Mouse (Mus musculus) MEL (cell line): ENCODE measurements around the gene Znrf3. TPM values are rescaled to one million over a fixed set of nuclear protein-coding genes. Genes with fewer than 3 reads are reported as not detected.

Experiments
- DNase-seq: peaks from one replicate; pipeline ENCODE4 v3.0.0; 2011; ENCODE audit warnings: low read depth, low spot score
- H3K27ac ChIP-seq: 2 replicates; pipeline ENCODE4 v1.5.1; 2012; ENCODE audit warnings: low read depth, mild to moderate bottlenecking, control low read depth, low read length, moderate library complexity; ENCODE audit not compliant: control insufficient read depth
- H3K27me3 ChIP-seq, 2 experiments: fragments of 150-350 bp in 1 of 2; sonication (generic) in 1 of 2; 2 replicates each; pipeline ENCODE4 v1.6.1; 2012; ENCODE audit warnings: low read length in 2 of 2, mild to moderate bottlenecking in 2 of 2, improper control_type of control experiment in 1 of 2, moderate library complexity in 1 of 2; ENCODE audit not compliant: insufficient read depth in 2 of 2, control insufficient read depth in 1 of 2
- H3K36me3 ChIP-seq, 2 experiments: 2 replicates each; pipeline ENCODE4 v1.6.1; 2012 to 2014; ENCODE audit warnings: low read length in 2 of 2, improper control_type of control experiment in 1 of 2, inconsistent platforms in 1 of 2, mild to moderate bottlenecking in 1 of 2; ENCODE audit not compliant: insufficient read depth in 2 of 2, control insufficient read depth in 1 of 2
- H3K4me1 ChIP-seq, 2 experiments: fragments of 150-350 bp in 1 of 2; sonication (generic) in 1 of 2; 2 replicates each; pipeline ENCODE4 v1.6.1; 2012; ENCODE audit warnings: low read length in 2 of 2, improper control_type of control experiment in 1 of 2, mild to moderate bottlenecking in 1 of 2; ENCODE audit not compliant: insufficient read depth in 2 of 2, control insufficient read depth in 1 of 2
- H3K4me3 ChIP-seq, 2 experiments: fragments of 150-350 bp in 1 of 2; sonication (generic) in 1 of 2; 2 replicates each; pipeline ENCODE4 v1.5.1; 2012; ENCODE audit warnings: low read depth in 2 of 2, low read length in 2 of 2, mild to moderate bottlenecking in 2 of 2, moderate library complexity in 2 of 2, control low read depth in 1 of 2, improper control_type of control experiment in 1 of 2; ENCODE audit not compliant: control insufficient read depth in 1 of 2, insufficient read depth in 1 of 2
- H3K79me2 ChIP-seq: 2 replicates; pipeline ENCODE4 v1.6.1; 2012; ENCODE audit warnings: mild to moderate bottlenecking, low read length, moderate library complexity; ENCODE audit not compliant: control insufficient read depth, poor library complexity, insufficient read depth
- H3K9ac ChIP-seq: 2 replicates; pipeline ENCODE4 v1.6.1; 2012; ENCODE audit warnings: low read depth, mild to moderate bottlenecking, control low read depth, low read length, moderate library complexity; ENCODE audit not compliant: control insufficient read depth, poor library complexity, severe bottlenecking
- H3K9me3 ChIP-seq: fragments of 150-350 bp; sonication (generic); replicated peaks from 2 replicates; pipeline ENCODE4 v1.6.1; 2012; ENCODE audit warnings: mild to moderate bottlenecking, low read length, improper control_type of control experiment, moderate library complexity; ENCODE audit not compliant: insufficient read depth
- CHD2 ChIP-seq: IDR thresholded peaks from 2 replicates; pipeline ENCODE4 v1.6.1; 2011; ENCODE audit warnings: low read length, improper control_type of control experiment
- CTCF ChIP-seq, 3 experiments: IDR thresholded peaks in 2 of 3; conservative IDR thresholded peaks in 1 of 3; 2 replicates each; pipeline ENCODE4 v1.5.1; 2011 to 2012; ENCODE audit warnings: low read length in 3 of 3, low read depth in 2 of 3, mild to moderate bottlenecking in 2 of 3, improper control_type of control experiment in 1 of 3, inconsistent platforms in 1 of 3, mixed read lengths in 1 of 3, moderate library complexity in 1 of 3; ENCODE audit not compliant: control insufficient read depth in 1 of 3, insufficient read depth in 1 of 3, poor library complexity in 1 of 3, severe bottlenecking in 1 of 3
- ELF1 ChIP-seq: IDR thresholded peaks from 2 replicates; pipeline ENCODE4 v1.6.1; 2014; ENCODE audit warnings: low read depth, mild to moderate bottlenecking, inconsistent platforms, low read length, improper control_type of control experiment, moderate library complexity
- EP300 ChIP-seq, 2 experiments: IDR thresholded peaks; 2 replicates each; pipeline ENCODE4 v1.6.1; 2011; ENCODE audit warnings: improper control_type of control experiment in 2 of 2, low read length in 2 of 2, low read depth in 1 of 2, mild to moderate bottlenecking in 1 of 2
- JUND ChIP-seq: IDR thresholded peaks from 2 replicates; pipeline ENCODE4 v1.6.1; 2011; ENCODE audit warnings: low read depth, mild to moderate bottlenecking, improper control_type of control experiment, low read length
- MAZ ChIP-seq: IDR thresholded peaks from 2 replicates; pipeline ENCODE4 v1.6.1; 2012; ENCODE audit warnings: low read depth, mild to moderate bottlenecking, inconsistent platforms, low read length, improper control_type of control experiment
- MEF2A ChIP-seq: IDR thresholded peaks from 2 replicates; pipeline ENCODE4 v1.6.1; 2014; ENCODE audit warnings: low read depth, mild to moderate bottlenecking, inconsistent platforms, low read length, improper control_type of control experiment; ENCODE audit not compliant: poor library complexity, insufficient replicate concordance, severe bottlenecking; ENCODE audit errors: extremely low read depth
- MXI1 ChIP-seq: IDR thresholded peaks from 2 replicates; pipeline ENCODE4 v1.6.1; 2011; ENCODE audit warnings: mild to moderate bottlenecking, low read depth, low read length, improper control_type of control experiment
- MYB ChIP-seq: IDR thresholded peaks from 2 replicates; pipeline ENCODE4 v1.6.1; 2011; ENCODE audit warnings: mild to moderate bottlenecking, low read depth, low read length, improper control_type of control experiment
- MYC ChIP-seq: IDR thresholded peaks from 2 replicates; pipeline ENCODE4 v1.6.1; 2011; ENCODE audit warnings: low read depth, mild to moderate bottlenecking, low read length, improper control_type of control experiment, moderate library complexity
- NRF1 ChIP-seq: IDR thresholded peaks from 2 replicates; pipeline ENCODE4 v1.6.1; 2014; ENCODE audit warnings: low read depth, mild to moderate bottlenecking, inconsistent platforms, low read length, improper control_type of control experiment, moderate library complexity; ENCODE audit not compliant: poor library complexity, insufficient read depth, severe bottlenecking
- POLR2AphosphoS2 ChIP-seq: IDR thresholded peaks from 2 replicates; pipeline ENCODE4 v1.6.1; 2011; ENCODE audit warnings: low read length, improper control_type of control experiment
- POLR2AphosphoS5 ChIP-seq: IDR thresholded peaks from 2 replicates; pipeline ENCODE4 v1.6.1; 2012; ENCODE audit warnings: low read depth, borderline replicate concordance, mild to moderate bottlenecking, inconsistent platforms, low read length, moderate library complexity, mixed read lengths
- RCOR1 ChIP-seq: IDR thresholded peaks from 2 replicates; pipeline ENCODE4 v1.6.1; 2012; ENCODE audit warnings: low read depth, mild to moderate bottlenecking, inconsistent platforms, low read length, improper control_type of control experiment
- USF1 ChIP-seq: IDR thresholded peaks from 2 replicates; pipeline ENCODE4 v1.6.1; 2014; ENCODE audit warnings: low read depth, mild to moderate bottlenecking, inconsistent platforms, low read length, improper control_type of control experiment, moderate library complexity
- ZC3H11A ChIP-seq: IDR thresholded peaks from 2 replicates; pipeline ENCODE4 v1.6.1; 2012; ENCODE audit warnings: low read depth, mild to moderate bottlenecking, inconsistent platforms, low read length, improper control_type of control experiment
- ZMIZ1 ChIP-seq: IDR thresholded peaks from 2 replicates; pipeline ENCODE4 v1.6.1; 2012; ENCODE audit warnings: low read depth, mild to moderate bottlenecking, inconsistent platforms, low read length, improper control_type of control experiment, moderate library complexity
- polyA plus RNA-seq, 2 experiments: library from polyadenylated mRNA; stranded (reverse) in 1 of 2; unstranded in 1 of 2; fragments of >175 nt in 1 of 2; fragments of >200 nt in 1 of 2; gene quantifications; 2 replicates each; pipeline versions ENCODE4 v1.2.1 to v1.2.4; 2012; ENCODE audit warnings: low replicate concordance in 2 of 2, low read depth in 1 of 2; ENCODE audit not compliant: insufficient read length in 2 of 2, insufficient read depth in 1 of 2, missing spikeins in 1 of 2
- total RNA-seq: library from RNA; depleted of rRNA; stranded (reverse); fragments of 300-350 nt; gene quantifications from 2 replicates; pipeline ENCODE4 v1.2.3, GENCODE M21; 2012

Znrf3 gene
- total and polyA plus RNA-seq, 3 experiments: 9.0 to 9.2 TPM; not detected in 1

GRCm38 (mm10) chr11:5272536-5273234 lies 172.0 kb downstream of the Znrf3 start (continued):
- no peak for TF ChIP-seq RCOR1

GRCm38 (mm10) chr11:5272066-5272360 lies 172.6 kb downstream of the Znrf3 start:
- DNase-seq: no peak

GRCm38 (mm10) chr11:5271274-5272065 lies 173.2 kb downstream of the Znrf3 start:
- Histone ChIP-seq H3K9me3 (no peaks in the 10 kb centered on the region), H3K27me3 (no peaks in the 10 kb centered on the region; a peak in 1 of 4 replicates)
- TF ChIP-seq ELF1: no peak
- TF ChIP-seq POLR2AphosphoS2: no peak
- TF ChIP-seq MEF2A: no peak
- TF ChIP-seq MYB: no peak
- TF ChIP-seq, all 39 proteins: peak for 0
- Histone ChIP-seq H3K27ac (no peak overlapping the region), H3K36me3 (no peaks in the 10 kb centered on the region), H3K9ac (no peak overlapping the region), H3K79me2 (no peaks in the 10 kb centered on the region), H3K4me3 (no peak overlapping the region), H3K4me1 (no peaks in the 10 kb centered on the region)
- no peak for DNase-seq

More at GRCm38 (mm10) chr11:5272066-5272360, 172.6 kb downstream of the Znrf3 start:
- H3K36me3 ChIP-seq: no peaks in the 10 kb centered on the region
- H3K27ac ChIP-seq: no peak overlapping the region
- H3K27me3 ChIP-seq: no peaks in the 10 kb centered on the region; a peak in 1 of 4 replicates
- H3K4me3 ChIP-seq: no peak overlapping the region
- H3K79me2 ChIP-seq: no peaks in the 10 kb centered on the region
- no peak overlapping the region for H3K9ac ChIP-seq
- no peaks in the 10 kb centered on the region for H3K9me3 ChIP-seq
- TF ChIP-seq ZMIZ1 (no peak), USF1 (no peak), MXI1 (no peak), CHD2 (no peak), CTCF (IDR thresholded peaks at IDR 0.05 in 2 of 3, conservative IDR thresholded peaks at IDR 0.05 in 1 of 3; ENCODE audit: control insufficient read depth in 1 of 3, insufficient read depth in 1 of 3, low read depth in 2 of 3, low read length in 3 of 3, poor library complexity in 1 of 3, severe bottlenecking in 1 of 3) (no peak), MYC (no peak), EP300 (IDR thresholded peaks at IDR 0.05; ENCODE audit: low read depth in 1 of 2, low read length in 2 of 2) (no peak), POLR2AphosphoS5 (no peak), JUND (no peak), MAZ (no peak), NRF1 (no peak), ZC3H11A (no peak)
- H3K4me1 ChIP-seq: no peaks in the 10 kb centered on the region
